Mouse (Mus musculus) lung, embryonic 14.5 days (tissue): Measurements from ENCODE around the gene R3hdml. TPM values are rescaled to one million over a fixed set of nuclear protein-coding genes. Genes with fewer than 3 reads are reported as not detected.

Experiments used
- ATAC-seq: fragments of 200-750 bp; cut with Nextera tagmentation; 2 replicates; pipeline ENCODE4 v1.8.0; 2017; ENCODE audit warnings: mild to moderate bottlenecking, moderate TSS enrichment, moderate library complexity; ENCODE audit not compliant: insufficient read depth
- DNase-seq: peaks from one replicate; pipeline ENCODE4 v3.0.0-alpha.2; 2015
- H3K27ac ChIP-seq: fragments of 300-500 bp; sonication (generic); 2 replicates; pipeline ENCODE4 v1.5.1; 2014; ENCODE audit warnings: low read depth, mild to moderate bottlenecking, moderate library complexity
- H3K27me3 ChIP-seq: fragments of 300-500 bp; sonication (generic); 2 replicates; pipeline ENCODE4 v1.6.1; 2014; ENCODE audit warnings: low read length, control low read depth; ENCODE audit not compliant: insufficient read depth
- H3K36me3 ChIP-seq: fragments of 300-500 bp; sonication (generic); 2 replicates; pipeline ENCODE4 v1.6.1; 2014; ENCODE audit warnings: control low read depth; ENCODE audit not compliant: insufficient read depth
- H3K4me1 ChIP-seq: fragments of 300-500 bp; sonication (generic); 2 replicates; pipeline ENCODE4 v1.6.1; 2014; ENCODE audit warnings: antibody characterized with exemption, control low read depth; ENCODE audit not compliant: insufficient read depth
- H3K4me2 ChIP-seq: fragments of 300-500 bp; sonication (generic); 2 replicates; pipeline ENCODE4 v1.6.1; 2014; ENCODE audit warnings: mild to moderate bottlenecking
- H3K4me3 ChIP-seq: fragments of 300-500 bp; sonication (generic); 2 replicates; pipeline ENCODE4 v1.5.1; 2014; ENCODE audit warnings: low read depth, low read length
- H3K9ac ChIP-seq: fragments of 300-500 bp; sonication (generic); 2 replicates; pipeline ENCODE4 v1.6.1; 2014
- H3K9me3 ChIP-seq: fragments of 300-500 bp; sonication (generic); 2 replicates; pipeline ENCODE4 v1.6.1; 2016; ENCODE audit warnings: low read depth, low read length, control low read depth
- CTCF ChIP-seq: IDR thresholded peaks from 2 replicates; pipeline ENCODE4 v1.5.1; 2016; ENCODE audit warnings: antibody characterized with exemption, low read depth
- WGBS: fragments of 180-500 bp; shearing (Covaris S2); extraction: QIAGEN DNeasy Blood & Tissue Kit; methylation state at CpG from one replicate; pipeline ENCODE4 v1.1.7; 2014; 5-methylcytosine and 5-hydroxymethylcytosine counted together
- polyA plus RNA-seq: library from polyadenylated mRNA; unstranded; fragments of >200 nt; fragmentation: Nextera tagmentation; extraction: Ambion mirVana; gene quantifications from 2 replicates; pipeline ENCODE4 v1.2.1, GENCODE M21; 2014

The R3hdml gene
- polyA plus RNA-seq = not detected in 2 replicates

GRCm38 (mm10) chr2:163492018-163492417 is at the start of gene R3hdml:
Gene R3hdml, plus strand, starts transcription at chr2:163492318.
- TF ChIP-seq CTCF = no peak

GRCm38 (mm10) chr2:163443543-163443942 is 48.6 kb upstream of the R3hdml start:
- H3K27ac ChIP-seq = no peak overlapping the region
- no peak for TF ChIP-seq CTCF
- ATAC-seq (no peak), DNase-seq (no peak)
- no peak overlapping the region for H3K4me2 ChIP-seq
- no peak overlapping the region for H3K9ac ChIP-seq
- WGBS = 54% methylated on average over 6 of the region's 6 CpGs
- no peaks in the 10 kb centered on the region for H3K9me3 ChIP-seq
- no peaks in the 10 kb centered on the region for H3K4me1 ChIP-seq
- no peak overlapping the region for H3K4me3 ChIP-seq
- H3K36me3 ChIP-seq = no peaks in the 10 kb centered on the region
- H3K27me3 ChIP-seq = peaks cover 5% of the 10 kb centered on the region

More at GRCm38 (mm10) chr2:163492018-163492417, at the start of gene R3hdml:
- 71% methylated on average over 5 of the region's 5 CpGs for WGBS
- H3K4me1 ChIP-seq = no peaks in the 10 kb centered on the region
- H3K36me3 ChIP-seq = no peaks in the 10 kb centered on the region
- H3K27me3 ChIP-seq = no peaks in the 10 kb centered on the region
- H3K27ac ChIP-seq = no peak within 1 kb of the TSS
- no peaks in the 10 kb centered on the region for H3K9me3 ChIP-seq
- no peak within 1 kb of the TSS for H3K4me2 ChIP-seq
- H3K9ac ChIP-seq = no peak within 1 kb of the TSS
- ATAC-seq = no peak
- no peak for DNase-seq
- no peak within 1 kb of the TSS for H3K4me3 ChIP-seq

- ATAC-seq = no peak
- H3K4me3 ChIP-seq = no peak overlapping the region
Measured at GRCm38 (mm10) chr2:163444017-163444416, 48.1 kb upstream of the R3hdml start.

GRCm38 (mm10) chr2:163447375-163447774 is 44.7 kb upstream of the R3hdml start:
- H3K9me3 ChIP-seq = no peaks in the 10 kb centered on the region
- no peaks in the 10 kb centered on the region for H3K36me3 ChIP-seq
- H3K27me3 ChIP-seq = no peaks in the 10 kb centered on the region
- no peaks in the 10 kb centered on the region for H3K4me1 ChIP-seq
- 76% methylated on average over 12 of the region's 12 CpGs for WGBS
- DNase-seq (no peak), ATAC-seq (no peak)
- no peak overlapping the region for H3K4me3 ChIP-seq
- H3K9ac ChIP-seq = no peak overlapping the region
- no peak overlapping the region for H3K27ac ChIP-seq
- H3K4me2 ChIP-seq = no peak overlapping the region
- no peak for TF ChIP-seq CTCF

More at GRCm38 (mm10) chr2:163444017-163444416, 48.1 kb upstream of the R3hdml start:
- H3K27me3 ChIP-seq = peaks cover under 1% of the 10 kb centered on the region; the same call in 1 of the 2 replicates
- no peak overlapping the region for H3K27ac ChIP-seq
- no peak for DNase-seq
- no peaks in the 10 kb centered on the region for H3K9me3 ChIP-seq
- H3K4me2 ChIP-seq = no peak overlapping the region
- no peak overlapping the region for H3K9ac ChIP-seq
- no peaks in the 10 kb centered on the region for H3K4me1 ChIP-seq
- 47% methylated on average over 7 of the region's 7 CpGs for WGBS
- no peaks in the 10 kb centered on the region for H3K36me3 ChIP-seq
- no peak for TF ChIP-seq CTCF

- Histone ChIP-seq H3K27me3 (no peaks in the 10 kb centered on the region), H3K4me3 (no peak overlapping the region), H3K9me3 (no peaks in the 10 kb centered on the region), H3K9ac (no peak overlapping the region), H3K4me2 (no peak overlapping the region), H3K4me1 (no peaks in the 10 kb centered on the region), H3K27ac (no peak overlapping the region), H3K36me3 (no peaks in the 10 kb centered on the region)
- ATAC-seq (no peak), DNase-seq (no peak)
- 46% methylated on average over 3 of the region's 3 CpGs for WGBS
- TF ChIP-seq CTCF = no peak
Measured at GRCm38 (mm10) chr2:163449276-163449675, 42.8 kb upstream of the R3hdml start.

- no peak overlapping the region for H3K27ac ChIP-seq
- WGBS = 48% methylated on average over 6 of the region's 6 CpGs
- no peak overlapping the region for H3K9ac ChIP-seq
- no peak overlapping the region for H3K4me2 ChIP-seq
- DNase-seq (peak; percentile 48), ATAC-seq (no peak)
- no peaks in the 10 kb centered on the region for H3K9me3 ChIP-seq
- no peaks in the 10 kb centered on the region for H3K4me1 ChIP-seq
- TF ChIP-seq CTCF = no peak
- no peak overlapping the region for H3K4me3 ChIP-seq
- no peaks in the 10 kb centered on the region for H3K36me3 ChIP-seq
- no peaks in the 10 kb centered on the region for H3K27me3 ChIP-seq
Measured at GRCm38 (mm10) chr2:163450668-163451295, 41.3 kb upstream of the R3hdml start.

- H3K4me3 ChIP-seq = no peak overlapping the region
- no peak overlapping the region for H3K4me2 ChIP-seq
- no peaks in the 10 kb centered on the region for H3K4me1 ChIP-seq
- H3K27ac ChIP-seq = no peak overlapping the region
- no peak for DNase-seq
- H3K27me3 ChIP-seq = no peaks in the 10 kb centered on the region; the same call in 1 of the 2 replicates
- peak; percentile 32; the same call in 1 of the 2 replicates for TF ChIP-seq CTCF
- no peak overlapping the region for H3K9ac ChIP-seq
- no peak for ATAC-seq
- H3K9me3 ChIP-seq = no peaks in the 10 kb centered on the region
- no peaks in the 10 kb centered on the region for H3K36me3 ChIP-seq
- 87% methylated on average over 6 of the region's 6 CpGs for WGBS
Measured at GRCm38 (mm10) chr2:163452738-163453137, 39.4 kb upstream of the R3hdml start.
